Mouse (Mus musculus): ENCODE results near the gene Six5.

- no peak for TF ChIP-seq ZC3H11A (IDR thresholded peaks at IDR 0.05; ENCODE audit: borderline replicate concordance, low read depth, low read length)
- TF ChIP-seq ZNF384 (IDR thresholded peaks at IDR 0.05; ENCODE audit: low read depth, low read length): no peak
These were observed 13.9 kb upstream of the Six5 start for GRCm38 (mm10) chr7:19080451-19080950.

Measured in ES-E14 (cell line).